Mouse (Mus musculus): ENCODE measurements around the gene Ap3d1. TPM values are rescaled to one million over a fixed set of nuclear protein-coding genes. Genes with fewer than 3 reads are reported as not detected.

Gene Ap3d1
- total RNA-seq, 2 experiments from 2014 or later, result 27.0 to 33.5 TPM

DNA sequence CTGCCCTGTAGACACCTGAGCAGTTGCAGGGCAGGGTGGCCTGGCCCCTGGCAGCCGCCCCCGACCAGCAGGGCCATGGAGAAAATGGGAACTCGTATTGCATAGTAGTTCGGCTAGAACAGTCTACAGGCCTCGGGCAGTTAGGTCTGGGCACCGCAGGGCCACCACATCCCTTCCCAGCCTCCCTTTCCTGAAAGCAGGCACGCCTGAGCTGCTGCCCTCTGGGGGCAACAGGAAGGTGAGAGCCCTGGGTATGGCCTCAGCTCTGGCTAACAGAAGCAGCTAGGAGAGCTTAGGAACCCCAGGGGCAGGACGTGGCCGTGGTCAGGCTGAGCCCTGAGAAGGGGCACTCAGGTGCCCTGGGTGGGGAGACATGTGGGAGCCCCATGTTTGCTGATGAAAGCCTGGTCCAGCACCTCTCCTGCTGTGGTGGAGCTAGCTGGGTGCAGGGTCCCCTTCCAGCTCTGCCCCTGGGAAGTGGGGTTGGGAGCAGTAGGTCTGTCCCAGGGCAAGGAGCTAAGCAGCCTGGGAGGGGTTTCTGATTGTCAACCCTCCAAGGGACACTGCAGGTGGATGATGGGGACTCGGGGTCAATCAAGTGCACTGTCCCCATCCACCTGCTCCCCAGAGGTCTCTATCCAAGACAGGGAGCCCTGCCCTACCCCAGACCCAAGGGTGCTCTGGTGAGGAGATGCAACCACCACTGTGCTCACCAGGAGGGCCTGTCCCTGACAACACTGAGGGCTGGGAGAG, 75.9 kb downstream of the Ap3d1 start:
- peak; percentile 15; the same call in 1 of the 2 replicates for TF ChIP-seq CTCF (IDR thresholded peaks at IDR 0.05)
- intact Hi-C loops (cut with DNase I), result no loop called here
- Histone ChIP-seq H3K27ac (peak overlapping the region; percentile 99), H3K4me3 (peak overlapping the region; percentile 98)
- peak; percentile 57 for DNase-seq

DNA sequence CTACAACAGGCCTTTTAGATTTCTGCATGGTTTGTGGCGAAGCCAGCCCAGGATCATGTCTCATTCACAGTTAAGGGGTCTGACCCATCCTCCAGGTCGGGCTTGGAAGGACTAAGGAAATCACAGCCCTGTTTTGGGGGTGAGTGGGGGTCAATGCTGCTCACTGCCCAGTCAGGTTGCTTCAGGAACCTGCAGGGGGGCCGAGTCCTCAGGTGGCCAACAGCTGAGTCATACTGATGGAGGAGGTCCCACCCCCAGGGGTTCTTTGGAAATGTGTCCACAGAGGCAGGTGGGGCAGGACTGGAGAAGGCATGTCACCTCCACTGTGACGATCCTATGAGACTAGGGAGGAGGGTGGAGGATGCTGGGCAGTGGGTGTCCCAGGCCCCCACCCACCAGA, 76.6 kb downstream of the Ap3d1 start:
- peak overlapping the region; percentile 98 for H3K4me3 ChIP-seq
- intact Hi-C loops (cut with DNase I), result no loop called here
- TF ChIP-seq CTCF (IDR thresholded peaks at IDR 0.05), result no peak
- peak; percentile 63 for DNase-seq
- peak overlapping the region; percentile 99 for H3K27ac ChIP-seq

DNA sequence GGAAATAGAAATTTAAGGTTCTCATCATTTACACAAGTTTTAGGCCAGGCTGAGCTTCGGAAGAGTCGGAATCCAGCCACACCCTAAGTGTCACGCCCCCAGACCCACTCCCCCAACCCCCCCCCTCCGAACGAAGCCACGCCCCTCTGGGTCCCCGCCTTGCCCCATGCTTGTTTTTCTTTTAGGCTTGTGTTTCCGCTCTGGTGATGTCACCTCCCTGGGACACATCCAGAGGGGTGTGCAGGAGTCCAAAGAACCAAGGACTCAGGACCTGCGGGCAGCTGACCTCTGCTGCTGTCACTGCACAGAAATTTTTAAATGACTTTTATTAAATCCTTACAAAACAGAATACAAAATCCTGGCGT, 77.1 kb downstream of the Ap3d1 start:
- Histone ChIP-seq H3K27ac (peak overlapping the region; percentile 99), H3K4me3 (peak overlapping the region; percentile 98)
- intact Hi-C loops (cut with DNase I), result no loop called here
- no peak for TF ChIP-seq CTCF (IDR thresholded peaks at IDR 0.05)
- DNase-seq, result peak; percentile 93

DNA sequence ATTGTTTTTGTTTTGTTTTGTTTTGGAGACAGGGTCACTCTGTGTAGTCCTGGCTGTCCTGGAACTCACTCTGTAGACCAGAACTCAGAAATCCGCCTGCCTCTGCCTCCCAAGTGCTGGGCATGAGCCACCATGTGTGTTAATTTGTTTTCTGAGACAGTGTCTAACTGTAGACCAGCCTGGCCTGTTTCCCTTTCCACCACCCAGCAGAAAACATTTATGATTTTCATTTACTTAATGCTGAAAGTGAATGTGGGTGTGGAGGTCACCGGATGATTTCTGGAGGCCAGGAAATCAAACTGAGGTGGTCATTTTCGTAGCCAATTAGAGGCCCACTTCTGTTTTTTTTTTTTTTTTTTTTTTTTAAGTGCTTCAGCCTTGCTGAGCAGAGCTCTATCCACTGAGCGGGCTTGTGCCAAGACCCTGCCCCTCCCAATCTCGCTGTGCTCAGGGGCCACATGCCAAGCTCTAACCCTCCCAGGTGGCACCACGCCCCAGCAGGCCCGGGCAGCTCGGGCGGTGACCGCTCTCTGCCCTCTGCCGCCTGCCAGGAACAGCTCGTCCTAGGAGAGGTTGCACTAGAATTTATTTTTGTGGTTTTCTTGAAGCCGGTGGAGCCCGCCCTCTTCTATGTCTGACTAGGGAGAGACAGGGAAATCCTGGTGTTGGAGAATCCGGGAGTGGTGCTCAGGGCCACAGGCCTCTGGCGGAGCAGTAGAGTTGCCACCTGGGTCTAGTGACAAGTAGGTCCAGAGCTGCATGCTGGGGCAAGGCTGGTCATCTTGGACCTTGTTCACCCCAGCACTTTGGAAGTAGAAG, 77.7 kb downstream of the Ap3d1 start:
- DNase-seq, result peak; percentile 98
- intact Hi-C loops (cut with DNase I), result no loop called here
- no peak for TF ChIP-seq CTCF (IDR thresholded peaks at IDR 0.05)
- Histone ChIP-seq H3K4me3 (peak overlapping the region; percentile 98), H3K27ac (peak overlapping the region; percentile 99)

DNA sequence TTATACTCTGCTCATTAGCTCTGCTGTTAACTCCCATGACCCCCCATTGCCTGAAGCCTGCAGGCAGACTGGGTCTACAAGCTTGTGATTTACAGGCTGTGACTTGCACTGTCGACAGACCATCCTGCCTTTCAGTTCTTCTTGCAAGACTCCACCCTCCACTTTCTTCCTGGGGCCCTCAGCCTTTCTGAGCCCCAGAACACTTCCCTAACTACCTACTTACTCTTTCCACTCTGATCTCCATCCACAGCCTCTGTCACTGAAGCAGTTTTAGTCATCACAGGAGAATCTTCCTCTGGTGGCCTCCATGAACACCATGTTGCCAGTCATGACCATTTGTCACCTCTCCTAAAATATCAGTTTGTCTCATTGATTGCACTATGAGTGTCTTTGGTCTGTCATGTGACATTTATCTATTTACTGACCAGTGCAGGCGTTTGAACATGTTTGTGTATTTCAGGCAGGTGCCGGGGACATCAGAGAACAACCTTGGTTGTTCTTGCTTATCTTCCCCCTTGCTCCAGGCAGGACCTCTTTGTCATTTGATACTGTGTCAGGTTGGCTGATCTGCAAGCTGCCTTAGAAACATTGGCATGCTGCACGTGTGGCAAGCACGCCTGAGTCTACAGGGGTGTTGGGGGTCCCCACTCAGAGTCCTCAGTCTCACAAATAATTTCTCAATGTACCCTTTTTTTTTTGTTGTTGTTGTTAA, 78.4 kb downstream of the Ap3d1 start:
- intact Hi-C loops (cut with DNase I), result no loop called here
- no peak for TF ChIP-seq CTCF (IDR thresholded peaks at IDR 0.05)
- Histone ChIP-seq H3K4me3 (peak overlapping the region; percentile 7; the same call in 1 of the 2 replicates), H3K27ac (peak overlapping the region; percentile 99)
- peak; percentile 53 for DNase-seq

- peak; percentile 66 for DNase-seq
- TF ChIP-seq CTCF (IDR thresholded peaks at IDR 0.05), result peak; percentile 72
- no peak overlapping the region for H3K4me3 ChIP-seq
- H3K27ac ChIP-seq, result peak overlapping the region; percentile 50
- intact Hi-C loops (cut with DNase I), result no loop called here
Observed at GRCm38 (mm10) chr10:80661149-80661548, 80.9 kb downstream of the Ap3d1 start.

- Histone ChIP-seq H3K4me3 (peak overlapping the region; percentile 68), H3K27ac (peak overlapping the region; percentile 83)
- intact Hi-C loops (cut with DNase I), result loop anchor here (1.0 kb wide), 1 partner anchor 25 kb away; no protein-coding TSS in a partner anchor
- TF ChIP-seq CTCF (IDR thresholded peaks at IDR 0.05), result peak; percentile 96
- peak; percentile 79 for DNase-seq
Observed at GRCm38 (mm10) chr10:80659213-80659612, 82.9 kb downstream of the Ap3d1 start.

DNA sequence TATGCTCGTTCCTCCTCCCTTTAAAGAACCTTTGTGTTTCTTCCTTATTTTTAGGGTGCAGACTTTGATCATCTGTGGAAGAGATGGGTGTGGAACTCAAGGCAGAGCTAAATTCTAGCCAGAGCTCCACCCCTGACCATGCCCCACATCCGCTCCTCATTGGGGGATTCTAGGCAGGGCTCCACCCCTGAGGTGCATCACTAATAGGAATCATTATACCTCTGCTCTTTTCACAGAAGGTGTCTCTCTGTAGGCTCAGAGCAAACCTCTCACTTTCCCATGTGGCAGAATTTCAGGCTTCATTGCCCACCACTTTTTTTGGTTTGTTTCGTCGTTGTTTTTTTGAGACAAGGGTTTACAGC, 83.2 kb downstream of the Ap3d1 start:
- H3K27ac ChIP-seq, result peak overlapping the region; percentile 83
- TF ChIP-seq CTCF (IDR thresholded peaks at IDR 0.05), result no peak
- no peak for DNase-seq
- H3K4me3 ChIP-seq, result peak overlapping the region; percentile 68
- intact Hi-C loops (cut with DNase I), result loop anchor here (1.0 kb wide), 1 partner anchor 25 kb away; no protein-coding TSS in a partner anchor

DNA sequence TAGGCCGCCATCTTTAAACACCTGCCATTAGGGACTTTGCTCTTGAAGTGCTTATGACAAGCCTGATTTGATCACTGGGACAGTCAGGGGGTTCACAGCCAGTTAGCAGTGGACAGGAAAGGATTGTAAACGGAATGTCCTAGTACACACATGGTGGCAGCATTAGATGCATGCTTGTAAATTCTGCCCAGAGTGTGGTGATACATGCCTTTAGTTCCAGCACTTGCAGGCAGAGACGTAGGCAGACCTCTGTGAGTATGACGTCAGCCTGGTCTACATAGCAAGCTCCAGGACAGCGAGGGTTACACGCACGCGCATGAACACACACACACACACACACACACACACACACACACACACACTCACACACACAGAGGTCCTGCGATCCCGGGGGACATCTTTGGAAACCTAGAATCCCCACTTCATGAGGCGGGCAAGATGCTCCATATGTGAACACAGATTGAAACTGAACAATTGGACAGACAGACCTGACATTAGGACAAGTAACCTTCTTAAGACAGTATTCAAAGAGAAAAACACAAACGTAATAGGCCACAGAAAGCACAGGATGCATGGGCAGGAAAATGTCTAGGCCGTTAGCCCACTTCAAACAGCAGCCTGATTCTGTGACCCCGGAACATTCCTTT, 83.7 kb downstream of the Ap3d1 start:
- intact Hi-C loops (cut with DNase I), result no loop called here
- H3K27ac ChIP-seq, result peak overlapping the region; percentile 83
- H3K4me3 ChIP-seq, result no peak overlapping the region
- TF ChIP-seq CTCF (IDR thresholded peaks at IDR 0.05), result no peak
- DNase-seq, result no peak

Other genes with a start within 250 kb of the Ap3d1 start
- gene Onecut3, start 247.4 kb downstream of the Ap3d1 start, total RNA-seq (2021), result not detected
- gene Atp8b3, start 203.1 kb downstream of the Ap3d1 start, total RNA-seq (2021), result not detected
- 10 to 100 TPM in 1 of 2 experiments, 1 to 10 TPM in 1; 9.8 to 10.4 TPM for gene Rexo1, start 180.7 kb downstream of the Ap3d1 start, total RNA-seq (2021)
- gene Klf16, start 164.9 kb downstream of the Ap3d1 start, total RNA-seq (2021), result 1 to 10 TPM in 1 of 2 experiments, under 1 TPM in 1; 0.92 to 1.9 TPM
- gene Abhd17a, start 151.9 kb downstream of the Ap3d1 start, total RNA-seq (2021), result 10 to 100 TPM; 60.6 to 61.7 TPM
- gene Scamp4, start 139.4 kb downstream of the Ap3d1 start, total RNA-seq (2021), result 10 to 100 TPM; 17.0 to 17.5 TPM
- gene Adat3, start 139.4 kb downstream of the Ap3d1 start, total RNA-seq (2021), result under 1 TPM; 0.48 to 0.89 TPM
- gene Gm49322, start 136.2 kb downstream of the Ap3d1 start, total RNA-seq (2021), result under 1 TPM; 0.28 to 0.38 TPM
- 100 to 1,000 TPM; 101 to 105 TPM for gene Csnk1g2, start 119.4 kb downstream of the Ap3d1 start, total RNA-seq (2021)
- gene Btbd2, start 85.2 kb downstream of the Ap3d1 start, total RNA-seq (2021), result 10 to 100 TPM; 34.7 to 40.0 TPM
- gene Mknk2, start 64.2 kb downstream of the Ap3d1 start, total RNA-seq (2021), result 100 to 1,000 TPM; 253 TPM
- 1 to 10 TPM; 4.9 to 5.5 TPM for gene Mob3a, start 40.3 kb downstream of the Ap3d1 start, total RNA-seq (2021)
- gene Izumo4, start 40.1 kb downstream of the Ap3d1 start, total RNA-seq (2021), result 1 to 10 TPM; 2.6 to 3.0 TPM
- 10 to 100 TPM; 19.9 to 23.1 TPM for gene Dot1l, start 12.9 kb upstream of the Ap3d1 start, total RNA-seq (2021)
- 10 to 100 TPM; 28.9 to 29.1 TPM for gene Sf3a2, start 55.9 kb upstream of the Ap3d1 start, total RNA-seq (2021)
- 10 to 100 TPM; 22.3 to 29.8 TPM for gene Plekhj1, start 56.4 kb upstream of the Ap3d1 start, total RNA-seq (2021)
- under 1 TPM; 0.38 to 0.98 TPM for gene Amh, start 63.0 kb upstream of the Ap3d1 start, total RNA-seq (2021)
- gene Jsrp1, start 71.2 kb upstream of the Ap3d1 start, total RNA-seq (2021), result 100 to 1,000 TPM; 397 to 414 TPM
- 100 to 1,000 TPM; 579 to 691 TPM for gene Oaz1, start 84.4 kb upstream of the Ap3d1 start, total RNA-seq (2021)
- 10 to 100 TPM; 10.9 to 11.3 TPM for gene Lingo3, start 101.8 kb upstream of the Ap3d1 start, total RNA-seq (2021)
- gene Lsm7, start 112.9 kb upstream of the Ap3d1 start, total RNA-seq (2021), result 10 to 100 TPM; 13.5 to 20.0 TPM
- gene Sppl2b, start 113.0 kb upstream of the Ap3d1 start, total RNA-seq (2021), result 10 to 100 TPM; 11.3 to 18.5 TPM
- under 1 TPM in 1 of 2 experiments, not detected in 1; 0.08 TPM for gene Tmprss9, start 129.6 kb upstream of the Ap3d1 start, total RNA-seq (2021)
- gene Timm13, start 158.7 kb upstream of the Ap3d1 start, total RNA-seq (2021), result 100 to 1,000 TPM; 110 to 139 TPM
- gene Lmnb2, start 176.0 kb upstream of the Ap3d1 start, total RNA-seq (2021), result 1 to 10 TPM; 1.9 to 3.0 TPM
- gene Gadd45b, start 187.8 kb upstream of the Ap3d1 start, total RNA-seq (2021), result 10 to 100 TPM; 23.6 to 28.4 TPM

All from gastrocnemius, adult 2 months (tissue).